Mouse (Mus musculus) hematopoietic stem cell, adult 5-6 weeks (primary cell): ENCODE results near the gene Gpd1. TPM values are rescaled to one million over a fixed set of nuclear protein-coding genes. Genes with fewer than 3 reads are reported as not detected.
"Not testable (repeated sequence)": the region's sequence is repeated elsewhere in the genome, so short reads cannot be mapped to it uniquely, and the experiment has no call there.

Experiments used
- ATAC-seq, 2 experiments: fragments of 125-278 bp in 1 of 2; replicated peaks in 1 of 2; 2 replicates each; pipeline ENCODE4 v1.8.0; 2016 to 2017; ENCODE audit warnings: inconsistent platforms in 2 of 2, mild to moderate bottlenecking in 2 of 2, moderate number of reproducible peaks in 2 of 2, low read depth in 1 of 2, moderate TSS enrichment in 1 of 2; ENCODE audit not compliant: low FRiP score in 2 of 2, poor library complexity in 2 of 2, severe bottlenecking in 2 of 2, insufficient read depth in 1 of 2, low TSS enrichment in 1 of 2
- total RNA-seq: library from RNA; stranded (forward); fragments of 172-1452, 232-1000 nt; gene quantifications from 2 replicates; pipeline ENCODE4 v1.2.3, GENCODE M21; 2017

The Gpd1 gene
- total RNA-seq, 1 experiment from 2014 or later, result 0.74 TPM

- ATAC-seq, result no peak
Measured at GRCm38 (mm10) chr15:99714206-99714605, 3.1 kb upstream of the Gpd1 start.

DNA sequence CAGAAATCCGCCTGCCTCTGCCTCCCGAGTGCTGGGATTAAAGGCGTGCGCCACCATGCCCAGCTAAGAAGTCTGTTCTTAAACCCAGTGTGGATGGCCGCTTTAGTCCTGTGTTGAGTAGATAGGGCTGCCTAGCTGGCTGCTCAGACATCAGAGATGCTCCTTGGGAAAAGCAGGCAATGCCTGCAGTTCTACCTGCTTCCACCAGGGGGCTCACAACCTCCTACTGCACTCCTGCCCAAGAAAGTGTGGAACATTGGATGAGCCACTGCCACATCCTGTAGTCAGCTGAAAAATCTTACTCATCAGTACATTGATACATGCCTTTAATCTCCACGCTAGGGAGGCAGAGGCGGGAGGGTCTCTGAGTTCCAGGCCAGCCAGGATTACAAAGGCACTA is 2.5 kb upstream of the Gpd1 start:
- ATAC-seq, result peak; percentile 20 to 65; a peak in 1 of 4 replicates

DNA sequence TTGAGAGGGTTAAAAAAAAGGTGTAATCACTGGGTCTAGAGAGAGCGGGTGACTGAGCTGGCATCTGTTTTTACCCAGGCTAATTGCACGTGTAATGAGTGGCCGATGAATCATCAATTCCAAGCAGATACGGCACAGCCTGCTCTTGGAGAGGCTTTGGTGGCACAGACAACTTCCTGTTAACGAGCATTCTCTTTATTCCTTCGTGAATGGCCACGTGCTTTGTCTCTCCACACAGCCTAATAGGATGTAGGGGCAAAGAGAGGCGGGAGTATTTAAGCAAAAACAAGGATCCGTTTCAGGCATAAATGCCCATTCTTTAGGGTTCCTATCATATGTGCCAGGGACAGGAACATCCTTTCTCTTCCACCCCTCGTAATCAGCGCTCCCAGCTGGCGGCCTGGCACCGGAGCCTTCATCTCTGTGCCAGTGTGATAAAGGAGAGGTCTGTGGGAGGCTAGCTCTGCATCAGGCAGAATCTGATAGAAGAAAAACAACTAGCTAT is 1.9 kb upstream of the Gpd1 start:
- ATAC-seq, result no peak

DNA sequence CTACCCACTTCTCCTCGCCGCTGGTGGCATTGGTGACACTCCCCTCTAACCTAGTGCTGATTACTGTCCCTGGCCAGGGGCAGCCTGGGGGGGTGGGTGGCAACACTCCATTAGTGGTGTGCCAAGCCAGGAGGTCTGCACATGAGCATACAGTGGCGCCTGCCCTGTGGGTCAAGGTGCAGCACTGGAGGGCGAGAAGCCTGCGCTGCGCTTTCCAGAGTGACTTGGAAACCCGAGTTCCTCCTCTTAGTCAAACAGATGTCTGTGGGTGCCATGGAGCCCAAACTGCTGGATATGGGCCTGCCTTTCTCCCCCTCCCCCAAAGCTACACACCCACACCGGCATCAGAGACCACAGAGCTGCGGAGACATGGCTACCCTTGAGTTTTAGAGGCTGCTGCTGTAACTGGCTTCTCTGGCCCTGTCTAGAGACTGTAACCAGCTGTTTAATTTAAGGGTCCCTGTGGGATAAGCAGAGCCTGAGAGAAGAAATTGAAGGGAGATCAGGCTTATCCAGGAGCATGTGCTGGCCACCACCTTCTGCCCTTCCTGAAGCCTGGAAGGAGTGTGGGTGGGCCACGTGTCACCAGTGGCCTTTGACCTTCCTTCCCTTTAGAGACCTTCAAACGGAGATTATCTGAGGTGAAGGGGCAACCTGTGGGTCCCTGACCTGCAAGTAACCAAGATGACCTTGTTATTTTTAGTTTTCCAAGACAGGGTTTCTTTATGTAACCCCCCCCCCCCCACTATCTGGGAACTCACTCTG is 1.2 kb upstream of the Gpd1 start:
- ATAC-seq, result no peak

DNA sequence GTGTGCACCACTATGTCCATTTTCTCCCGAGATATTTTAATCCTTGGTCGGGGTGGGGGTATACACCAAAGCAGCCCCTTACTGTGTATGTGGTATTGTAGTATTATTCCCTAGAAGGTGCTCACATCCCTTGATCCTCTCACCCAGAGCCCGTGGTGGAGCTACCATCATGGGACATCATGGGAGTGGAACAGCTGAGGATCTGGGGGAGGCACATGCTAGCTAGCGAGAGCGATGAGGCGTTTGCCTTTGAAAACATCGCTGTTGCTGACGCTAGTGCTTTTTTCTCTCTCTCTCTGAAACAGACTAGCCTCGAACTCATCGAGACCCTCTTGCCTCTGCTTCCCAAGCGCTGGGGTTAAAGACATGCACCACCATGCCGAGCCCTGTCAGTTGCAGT is 501 bp upstream of the Gpd1 start:
- no peak for ATAC-seq

GRCm38 (mm10) chr15:99718461-99719021 is 1.2 kb downstream of the Gpd1 start:
- ATAC-seq, result no peak

- ATAC-seq, result no peak
Measured at GRCm38 (mm10) chr15:99719865-99720264, 2.5 kb downstream of the Gpd1 start.

DNA sequence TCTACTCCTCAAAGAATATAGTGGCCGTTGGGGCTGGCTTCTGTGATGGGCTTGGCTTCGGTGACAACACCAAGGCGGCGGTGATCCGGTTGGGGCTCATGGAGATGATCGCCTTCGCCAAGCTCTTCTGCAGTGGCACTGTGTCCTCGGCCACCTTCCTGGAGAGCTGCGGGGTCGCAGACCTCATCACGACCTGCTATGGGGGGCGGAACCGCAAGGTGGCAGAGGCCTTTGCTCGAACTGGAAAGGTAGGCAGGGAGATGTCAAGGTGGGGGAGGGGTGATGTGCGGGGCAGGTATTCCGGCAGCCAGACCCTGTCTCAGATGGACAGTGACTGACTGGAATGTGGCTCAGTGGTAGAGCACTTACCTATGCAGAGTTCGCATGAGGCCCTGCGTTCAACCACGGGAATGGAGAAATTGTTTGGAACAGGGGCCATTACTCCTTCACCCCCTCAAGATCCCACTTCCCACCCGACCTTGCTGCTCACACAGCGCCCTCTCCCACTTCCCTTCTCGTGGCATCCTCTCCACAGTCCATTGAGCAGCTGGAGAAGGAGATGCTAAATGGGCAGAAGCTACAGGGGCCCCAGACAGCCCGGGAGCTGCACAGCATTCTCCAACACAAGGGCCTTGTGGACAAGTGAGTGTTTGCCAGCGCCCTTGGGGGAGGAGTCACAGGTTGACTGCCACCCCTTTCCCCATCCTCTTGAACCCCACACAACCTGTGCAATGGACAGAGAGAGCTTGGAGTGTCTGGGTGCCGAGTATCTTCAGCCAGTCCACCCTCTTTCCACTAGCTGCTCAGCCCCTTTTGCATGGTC is 4.8 kb downstream of the Gpd1 start:
- ATAC-seq, result no peak

DNA sequence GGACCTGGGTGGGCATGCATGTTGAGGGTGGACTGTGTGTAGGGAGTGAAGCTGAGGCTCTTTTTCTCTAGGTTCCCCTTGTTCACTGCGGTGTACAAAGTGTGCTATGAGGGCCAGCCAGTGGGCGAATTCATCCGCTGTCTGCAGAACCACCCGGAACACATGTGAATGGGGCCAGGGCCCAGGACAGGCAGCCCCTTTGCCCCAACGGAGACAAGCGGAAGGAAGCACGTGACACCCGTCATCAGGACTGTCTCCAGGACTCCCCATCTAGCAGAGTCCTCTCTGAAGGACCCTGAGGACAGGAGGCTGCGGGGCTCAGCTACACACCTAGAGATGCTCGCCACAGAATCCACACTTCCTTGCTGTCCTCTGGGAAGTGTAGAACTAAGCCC is 5.8 kb downstream of the Gpd1 start:
- ATAC-seq, result no peak

DNA sequence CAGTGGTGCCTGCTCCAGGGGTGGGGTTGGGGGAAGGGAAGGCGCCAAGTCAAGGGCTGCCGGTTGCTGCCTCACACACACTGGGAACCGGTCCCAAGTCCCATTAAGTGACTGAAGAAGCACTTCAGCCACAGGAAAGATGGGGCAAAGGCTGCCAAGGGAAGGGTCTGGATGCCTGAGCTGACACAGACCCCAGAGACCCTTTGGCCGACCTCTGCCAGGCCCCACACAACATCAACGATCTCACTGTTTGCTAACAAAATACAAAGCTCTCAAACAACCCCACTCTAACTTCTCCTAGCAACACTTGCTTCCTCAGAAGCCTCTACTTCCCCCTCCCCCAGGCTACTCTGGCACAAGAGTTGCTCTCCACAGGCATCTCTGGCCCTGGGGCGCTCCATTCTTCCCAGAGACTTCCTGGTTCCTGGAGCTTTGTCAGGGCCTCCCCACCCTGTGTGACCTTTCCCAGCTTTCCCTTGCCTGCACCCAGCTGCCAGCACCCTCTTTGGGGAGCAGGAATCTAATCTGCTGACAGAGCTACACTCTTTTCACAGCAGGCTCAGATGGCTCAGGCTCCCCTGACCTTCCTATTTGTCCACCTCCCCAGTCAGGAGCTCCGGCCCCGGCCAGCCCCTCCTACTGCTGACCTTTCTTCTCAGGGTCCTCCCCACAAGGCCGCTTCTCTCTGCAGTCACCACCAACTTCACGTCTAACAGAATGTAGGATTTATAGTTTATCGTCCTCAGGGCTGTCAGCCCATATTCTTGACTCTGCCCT is 6.4 kb downstream of the Gpd1 start:
- no peak for ATAC-seq

GRCm38 (mm10) chr15:99724292-99725021 is 7.1 kb downstream of the Gpd1 start:
- no peak for ATAC-seq

GRCm38 (mm10) chr15:99725341-99726155 is 8.2 kb downstream of the Gpd1 start, which contains the start of gene Cox14:
Cox14 (plus strand) TSS chr15:99725618.
- ATAC-seq, result peak; percentile 88 to 95

DNA sequence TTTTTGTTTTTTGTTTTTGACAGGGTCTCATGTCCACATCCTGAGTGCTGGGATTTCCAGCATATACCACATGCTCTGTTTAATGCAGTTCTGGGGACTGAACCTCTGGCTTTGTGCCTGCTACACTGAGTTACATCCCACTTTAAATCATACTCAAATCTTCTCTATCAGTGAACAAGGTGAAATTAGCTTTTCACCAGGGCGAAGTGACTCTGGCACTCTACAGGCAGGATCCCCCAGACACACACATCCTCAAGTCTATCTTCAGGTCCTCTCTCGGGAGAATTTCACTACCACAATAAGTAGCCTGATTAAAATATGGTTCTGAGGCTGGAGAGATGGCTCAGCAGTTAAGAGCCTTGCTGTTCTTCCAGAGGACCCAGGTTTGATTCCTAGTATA is 9.2 kb downstream of the Gpd1 start:
- no peak for ATAC-seq

DNA sequence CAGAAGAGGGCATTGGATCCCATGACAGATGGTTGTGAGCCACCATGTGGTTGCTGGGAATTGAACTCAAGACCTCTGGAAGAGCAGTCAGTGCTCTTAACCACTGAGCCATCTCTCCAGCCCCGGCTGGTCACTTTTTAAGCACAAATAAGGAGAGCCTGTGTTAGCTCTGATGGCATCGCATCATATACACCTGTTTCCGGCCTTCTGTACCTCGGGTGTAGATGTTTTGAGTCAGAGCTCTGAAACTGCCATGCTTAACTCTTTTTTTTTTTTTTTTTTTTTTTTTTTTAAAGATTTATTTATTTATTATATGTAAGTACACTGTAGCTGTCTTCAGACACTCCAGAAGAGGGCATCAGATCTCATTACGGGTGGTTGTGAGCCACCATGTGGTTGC is 9.7 kb downstream of the Gpd1 start:
- not testable (repeated sequence) for ATAC-seq

DNA sequence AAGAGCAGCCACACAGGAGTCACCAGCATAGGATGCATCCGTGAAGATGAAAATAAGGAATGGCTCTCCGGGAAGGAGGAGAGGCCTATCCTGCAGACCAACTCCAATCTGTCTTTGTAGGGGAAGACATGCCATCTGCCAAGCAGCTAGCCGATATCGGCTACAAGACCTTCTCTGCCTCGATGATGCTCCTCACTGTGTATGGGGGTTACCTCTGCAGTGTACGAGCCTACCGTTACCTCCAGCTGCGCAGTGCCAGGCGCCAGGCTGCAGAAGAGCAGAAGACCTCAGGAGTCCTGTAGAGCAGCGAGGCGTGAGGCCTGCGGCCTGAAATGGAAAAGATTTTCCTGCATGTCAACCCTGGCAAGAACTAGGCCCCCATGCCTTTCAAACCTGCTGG is 10.2 kb downstream of the Gpd1 start:
- no peak for ATAC-seq

GRCm38 (mm10) chr15:99728211-99728610 is 10.9 kb downstream of the Gpd1 start:
- no peak for ATAC-seq
